Mouse (Mus musculus) hindbrain, embryonic 16.5 days (tissue): ENCODE results near the gene Gzme. TPM values are rescaled to one million over a fixed set of nuclear protein-coding genes. Genes with fewer than 3 reads are reported as not detected.

Source experiments
- ATAC-seq: fragments of 200-750 bp; cut with Nextera tagmentation; 2 replicates; pipeline ENCODE4 v1.8.0; 2017; ENCODE audit warnings: moderate TSS enrichment, moderate library complexity
- H3K27ac ChIP-seq: fragments of 300-500 bp; sonication (generic); 2 replicates; pipeline ENCODE4 v1.5.1; 2014; ENCODE audit warnings: low read depth, mild to moderate bottlenecking, control low read depth, low read length, moderate library complexity
- H3K27me3 ChIP-seq: fragments of 300-500 bp; sonication (generic); replicated peaks from 2 replicates; pipeline ENCODE4 v1.6.1; 2014; ENCODE audit warnings: low read length; ENCODE audit not compliant: control insufficient read depth, insufficient read depth
- H3K36me3 ChIP-seq: fragments of 300-500 bp; sonication (generic); 2 replicates; pipeline ENCODE4 v1.6.1; 2014; ENCODE audit warnings: mild to moderate bottlenecking, low read length, moderate library complexity, mixed read lengths; ENCODE audit not compliant: control insufficient read depth, insufficient read depth
- H3K4me1 ChIP-seq: fragments of 300-500 bp; sonication (generic); 2 replicates; pipeline ENCODE4 v1.6.1; 2014; ENCODE audit warnings: low read depth, low read length; ENCODE audit not compliant: control insufficient read depth, insufficient read depth
- H3K4me2 ChIP-seq: fragments of 300-500 bp; sonication (generic); 2 replicates; pipeline ENCODE4 v1.6.1; 2014; ENCODE audit warnings: mild to moderate bottlenecking, low read length, control low read depth, moderate library complexity
- H3K4me3 ChIP-seq: fragments of 300-500 bp; sonication (generic); 2 replicates; pipeline ENCODE4 v1.5.1; 2014; ENCODE audit warnings: mild to moderate bottlenecking, low read length, control low read depth, moderate library complexity
- H3K9ac ChIP-seq: fragments of 300-500 bp; sonication (generic); 2 replicates; pipeline ENCODE4 v1.6.1; 2014; ENCODE audit warnings: low read depth, mild to moderate bottlenecking, control low read depth, low read length, moderate library complexity
- H3K9me3 ChIP-seq: fragments of 300-500 bp; sonication (generic); 2 replicates; pipeline ENCODE4 v1.6.1; 2014; ENCODE audit warnings: mild to moderate bottlenecking, low read length, moderate library complexity; ENCODE audit not compliant: control insufficient read depth
- WGBS: fragments of 180-500 bp; shearing (Covaris S2); extraction: QIAGEN DNeasy Blood & Tissue Kit; methylation state at CpG from one replicate; pipeline ENCODE4 v1.1.7; 2014; 5-methylcytosine and 5-hydroxymethylcytosine counted together
- microRNA-seq: library from miRNA; unstranded; fragments of <30 nt; microRNA quantifications from one replicate; pipeline ENCODE4, GENCODE M21; 2017
- polyA plus RNA-seq: library from polyadenylated mRNA; unstranded; fragments of >200 nt; fragmentation: Nextera tagmentation; extraction: Ambion mirVana; gene quantifications from 2 replicates; pipeline ENCODE4 v1.2.1, GENCODE M21; 2015

The Gzme gene
- polyA plus RNA-seq, 1 experiment from 2014 or later = not detected

DNA sequence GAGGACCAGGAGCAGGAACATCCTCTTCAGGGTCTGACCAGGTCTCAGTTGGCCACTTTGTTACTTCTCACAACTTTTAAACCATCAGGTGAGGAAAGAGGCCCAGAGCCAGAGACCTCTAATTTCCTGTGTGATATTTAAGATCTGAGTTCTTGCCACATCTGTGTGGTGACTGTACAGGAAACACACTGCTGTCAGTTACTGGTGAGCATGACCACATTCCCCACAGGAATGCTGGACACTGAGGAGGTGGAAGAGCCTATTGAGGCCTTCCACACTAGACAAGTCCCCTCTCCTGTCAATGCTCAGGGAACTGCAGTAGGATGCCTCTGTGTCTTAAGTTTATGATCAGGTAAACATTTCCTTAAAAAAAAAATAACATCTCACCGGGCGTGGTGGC is 35.3 kb downstream of the Gzme start, which contains the start of gene Mcpt8:
Gene Mcpt8 (minus strand): TSS at position 107 of the 400 bp plus-strand sequence.
- Histone ChIP-seq H3K27ac (no peak within 1 kb of the TSS), H3K9ac (no peak within 1 kb of the TSS), H3K4me2 (no peak within 1 kb of the TSS), H3K9me3 (no peaks in the 10 kb centered on the region), H3K4me3 (no peak within 1 kb of the TSS), H3K4me1 (no peaks in the 10 kb centered on the region), H3K27me3 (no peaks in the 10 kb centered on the region), H3K36me3 (no peaks in the 10 kb centered on the region)
- 93% methylated on average over 2 of the region's 2 CpGs for WGBS
- ATAC-seq = no peak

DNA sequence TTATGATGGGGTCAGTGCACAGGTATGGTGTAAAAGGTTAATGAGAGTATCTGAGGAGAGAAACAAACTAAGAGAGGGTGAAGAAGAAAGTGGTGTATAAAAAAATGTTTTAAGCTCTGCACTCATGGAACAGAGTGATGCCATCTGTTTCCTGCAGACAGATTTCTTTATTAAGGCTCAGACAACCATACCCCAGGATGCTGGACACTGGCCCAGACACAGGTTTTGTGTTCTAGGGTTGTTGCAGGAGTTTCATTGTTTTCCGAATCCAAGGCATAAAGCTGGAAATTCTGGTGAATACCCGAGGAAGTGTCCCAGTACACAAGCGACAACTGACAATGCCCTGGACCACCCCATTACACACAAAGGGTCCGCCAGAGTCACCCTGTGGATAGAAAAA is 38.4 kb downstream of the Gzme start:
- no peaks in the 10 kb centered on the region for H3K36me3 ChIP-seq
- H3K4me3 ChIP-seq = no peak overlapping the region
- no peak overlapping the region for H3K27ac ChIP-seq
- H3K9ac ChIP-seq = no peak overlapping the region
- no peak for ATAC-seq
- no peak overlapping the region for H3K4me2 ChIP-seq
- no peaks in the 10 kb centered on the region for H3K9me3 ChIP-seq
- H3K4me1 ChIP-seq = no peaks in the 10 kb centered on the region
- WGBS = 71% methylated on average over 4 of the region's 4 CpGs
- H3K27me3 ChIP-seq = no peaks in the 10 kb centered on the region

Small RNA genes within 50 kb of the gene (microRNA-seq; reads per million reads assigned to microRNA genes)
- gene Mir6949 = not detected

Other genes starting within 250 kb of the Gzme start
- 0.35 and 0.56 TPM in 2 replicates for gene Cbln3, start 236.2 kb downstream of the Gzme start, polyA plus RNA-seq
- 9.1 and 11.4 TPM in 2 replicates for gene Khnyn, start 235.7 kb downstream of the Gzme start, polyA plus RNA-seq
- gene Sdr39u1, start 220.3 kb downstream of the Gzme start, polyA plus RNA-seq = 163 and 175 TPM in 2 replicates
- 2.2 TPM in 1 of 2 replicates, not detected in the other for gene Cma1, start 175.9 kb downstream of the Gzme start, polyA plus RNA-seq
- gene Cma2, start 169.6 kb downstream of the Gzme start, polyA plus RNA-seq = not detected in 2 replicates
- gene Mcpt1, start 102.7 kb downstream of the Gzme start, polyA plus RNA-seq = not detected in 2 replicates
- not detected in 2 replicates for gene Mcpt9, start 90.1 kb downstream of the Gzme start, polyA plus RNA-seq
- gene Mcpt2, start 78.6 kb downstream of the Gzme start, polyA plus RNA-seq = not detected in 2 replicates
- not detected in 2 replicates for gene Mcpt4, start 58.3 kb downstream of the Gzme start, polyA plus RNA-seq
- not detected in 2 replicates for gene Mcpt8, start 35.4 kb downstream of the Gzme start, polyA plus RNA-seq
- 0.31 TPM in 1 of 2 replicates, not detected in the other for gene Ctsg, start 18.1 kb downstream of the Gzme start, polyA plus RNA-seq
- gene Gzmd, start 12.0 kb upstream of the Gzme start, polyA plus RNA-seq = not detected in 2 replicates
- not detected in 2 replicates for gene Gzmg, start 39.0 kb upstream of the Gzme start, polyA plus RNA-seq
- gene Gzmn, start 54.0 kb upstream of the Gzme start, polyA plus RNA-seq = not detected in 2 replicates
- not detected in 2 replicates for gene Gzmf, start 90.8 kb upstream of the Gzme start, polyA plus RNA-seq
- not detected in 2 replicates for gene Gzmc, start 114.0 kb upstream of the Gzme start, polyA plus RNA-seq
- not detected in 2 replicates for gene Gzmb, start 141.6 kb upstream of the Gzme start, polyA plus RNA-seq
- gene Atp12a, start 244.4 kb upstream of the Gzme start, polyA plus RNA-seq = 0.27 and 0.33 TPM in 2 replicates